Mouse (Mus musculus) embryonic facial prominence, embryonic 10.5 days (tissue): ENCODE data around the gene Hoxa13. TPM values are rescaled to one million over a fixed set of nuclear protein-coding genes. Genes with fewer than 3 reads are reported as not detected.

ENCODE experiments used
- DNase-seq: peaks from one replicate; pipeline ENCODE4 v3.0.0-alpha.2; 2017; ENCODE audit warnings: low spot score
- H3K27ac ChIP-seq: fragments of 300-500 bp; sonication (generic); replicated peaks from 2 replicates; pipeline ENCODE4 v1.5.1; 2016; ENCODE audit warnings: mild to moderate bottlenecking
- H3K27me3 ChIP-seq: fragments of 300-500 bp; sonication (generic); replicated peaks from 2 replicates; pipeline ENCODE4 v1.6.1; 2016; ENCODE audit warnings: low read depth, mild to moderate bottlenecking; ENCODE audit not compliant: poor library complexity, severe bottlenecking
- H3K36me3 ChIP-seq: fragments of 300-500 bp; sonication (generic); replicated peaks from 2 replicates; pipeline ENCODE4 v1.6.1; 2016; ENCODE audit warnings: mild to moderate bottlenecking, moderate library complexity
- H3K4me1 ChIP-seq: fragments of 300-500 bp; sonication (generic); 2 replicates; pipeline ENCODE4 v1.6.1; 2016
- H3K4me3 ChIP-seq: fragments of 300-500 bp; sonication (generic); 2 replicates; pipeline ENCODE4 v1.5.1; 2016; ENCODE audit warnings: mild to moderate bottlenecking, moderate library complexity
- H3K9me3 ChIP-seq: fragments of 300-500 bp; sonication (generic); 2 replicates; pipeline ENCODE4 v1.6.1; 2016; ENCODE audit warnings: mild to moderate bottlenecking
- WGBS: fragments of 180-500 bp; shearing (Covaris S2); methylation state at CpG from one replicate; pipeline ENCODE4 v1.1.7; 2016; 5-methylcytosine and 5-hydroxymethylcytosine counted together
- polyA plus RNA-seq: library from polyadenylated mRNA; unstranded; fragments of >200 nt; fragmentation: Nextera tagmentation; extraction: Ambion mirVana; gene quantifications from 2 replicates; pipeline ENCODE4 v1.2.1, GENCODE M21; 2016

Hoxa13 gene
- polyA plus RNA-seq, 1 experiment from 2014 or later, result not detected

- Histone ChIP-seq H3K4me1 (peaks cover 6% of the 10 kb centered on the region; the same call in 1 of the 2 replicates), H3K9me3 (no peaks in the 10 kb centered on the region), H3K36me3 (no peaks in the 10 kb centered on the region), H3K27me3 (peaks cover 100% of the 10 kb centered on the region), H3K4me3 (no peak overlapping the region), H3K27ac (no peak overlapping the region)
- 17% methylated on average over 6 of the region's 6 CpGs for WGBS
- DNase-seq, result peak; percentile 16
Observed at GRCm38 (mm10) chr6:52235866-52236265, 24.8 kb downstream of the Hoxa13 start.

GRCm38 (mm10) chr6:52235267-52235666 is 25.4 kb downstream of the Hoxa13 start:
- Histone ChIP-seq H3K27ac (no peak overlapping the region), H3K27me3 (peaks cover 100% of the 10 kb centered on the region)
- 29% methylated on average over 9 of the region's 9 CpGs for WGBS

GRCm38 (mm10) chr6:52234428-52235140 is 26.1 kb downstream of the Hoxa13 start:
- H3K4me1 ChIP-seq, result peaks cover 9% of the 10 kb centered on the region; the same call in 1 of the 2 replicates
- H3K4me3 ChIP-seq, result no peak overlapping the region
- no peaks in the 10 kb centered on the region for H3K9me3 ChIP-seq
- peak; percentile 49 for DNase-seq
- 1% methylated on average over 68 of the region's 68 CpGs for WGBS
- no peaks in the 10 kb centered on the region for H3K36me3 ChIP-seq
- no peak overlapping the region for H3K27ac ChIP-seq
- H3K27me3 ChIP-seq, result peaks cover 100% of the 10 kb centered on the region

More at GRCm38 (mm10) chr6:52235267-52235666, 25.4 kb downstream of the Hoxa13 start:
- Histone ChIP-seq H3K4me1 (peaks cover 9% of the 10 kb centered on the region; the same call in 1 of the 2 replicates), H3K4me3 (no peak overlapping the region), H3K36me3 (no peaks in the 10 kb centered on the region), H3K9me3 (no peaks in the 10 kb centered on the region)
- DNase-seq, result peak; percentile 35

- DNase-seq, result peak; percentile 60
- no peak overlapping the region for H3K4me3 ChIP-seq
- 1% methylated on average over 70 of the region's 70 CpGs for WGBS
Observed at GRCm38 (mm10) chr6:52233546-52234427, 26.9 kb downstream of the Hoxa13 start.

GRCm38 (mm10) chr6:52232984-52233545 is 27.6 kb downstream of the Hoxa13 start:
- Histone ChIP-seq H3K36me3 (no peaks in the 10 kb centered on the region), H3K4me3 (no peak overlapping the region), H3K4me1 (peaks cover 9% of the 10 kb centered on the region; the same call in 1 of the 2 replicates), H3K27me3 (peaks cover 100% of the 10 kb centered on the region), H3K9me3 (no peaks in the 10 kb centered on the region), H3K27ac (no peak overlapping the region)
- 2% methylated on average over 23 of the region's 23 CpGs for WGBS
- peak; percentile 51 for DNase-seq

More at GRCm38 (mm10) chr6:52233546-52234427, 26.9 kb downstream of the Hoxa13 start:
- Histone ChIP-seq H3K36me3 (no peaks in the 10 kb centered on the region), H3K4me1 (peaks cover 9% of the 10 kb centered on the region; the same call in 1 of the 2 replicates), H3K27me3 (peaks cover 100% of the 10 kb centered on the region), H3K9me3 (no peaks in the 10 kb centered on the region), H3K27ac (no peak overlapping the region)

GRCm38 (mm10) chr6:52232568-52232965 is 28.1 kb downstream of the Hoxa13 start:
- H3K36me3 ChIP-seq, result no peaks in the 10 kb centered on the region

GRCm38 (mm10) chr6:52231885-52232567 is 28.7 kb downstream of the Hoxa13 start:
- peaks cover 9% of the 10 kb centered on the region; the same call in 1 of the 2 replicates for H3K4me1 ChIP-seq
- H3K36me3 ChIP-seq, result no peaks in the 10 kb centered on the region
- H3K4me3 ChIP-seq, result no peak overlapping the region
- H3K9me3 ChIP-seq, result no peaks in the 10 kb centered on the region
- H3K27me3 ChIP-seq, result peaks cover 100% of the 10 kb centered on the region
- H3K27ac ChIP-seq, result no peak overlapping the region
- 2% methylated on average over 18 of the region's 18 CpGs for WGBS
- DNase-seq, result no peak

More at GRCm38 (mm10) chr6:52232568-52232965, 28.1 kb downstream of the Hoxa13 start:
- Histone ChIP-seq H3K4me1 (peaks cover 9% of the 10 kb centered on the region; the same call in 1 of the 2 replicates), H3K27ac (no peak overlapping the region), H3K27me3 (peaks cover 100% of the 10 kb centered on the region), H3K4me3 (no peak overlapping the region), H3K9me3 (no peaks in the 10 kb centered on the region)
- under 1% methylated on average over 18 of the region's 18 CpGs for WGBS
- no peak for DNase-seq

GRCm38 (mm10) chr6:52230516-52231165 is 30.0 kb downstream of the Hoxa13 start, which contains the start of gene Hoxa9:
TSS of gene Hoxa9 (minus strand) at chr6:52231089.
- Histone ChIP-seq H3K4me1 (peaks cover 13% of the 10 kb centered on the region; the same call in 1 of the 2 replicates), H3K36me3 (no peaks in the 10 kb centered on the region), H3K27ac (no peak within 1 kb of the TSS), H3K27me3 (peaks cover 100% of the 10 kb centered on the region), H3K9me3 (no peaks in the 10 kb centered on the region), H3K4me3 (no peak within 1 kb of the TSS)
- WGBS, result under 1% methylated on average over 35 of the region's 36 CpGs
- no peak for DNase-seq

- H3K4me3 ChIP-seq, result no peak overlapping the region
- H3K9me3 ChIP-seq, result no peaks in the 10 kb centered on the region
- no peak for DNase-seq
- H3K36me3 ChIP-seq, result no peaks in the 10 kb centered on the region
- H3K27me3 ChIP-seq, result peaks cover 100% of the 10 kb centered on the region
- H3K27ac ChIP-seq, result no peak overlapping the region
- under 1% methylated on average over 44 of the region's 44 CpGs for WGBS
- H3K4me1 ChIP-seq, result peaks cover 13% of the 10 kb centered on the region; the same call in 1 of the 2 replicates
Observed at GRCm38 (mm10) chr6:52229558-52230416, 30.9 kb downstream of the Hoxa13 start.

- Histone ChIP-seq H3K27ac (no peak overlapping the region), H3K4me1 (peaks cover 6% of the 10 kb centered on the region; the same call in 1 of the 2 replicates), H3K4me3 (no peak overlapping the region), H3K36me3 (no peaks in the 10 kb centered on the region), H3K9me3 (no peaks in the 10 kb centered on the region), H3K27me3 (peaks cover 100% of the 10 kb centered on the region)
- DNase-seq, result no peak
- WGBS, result 1% methylated on average over 38 of the region's 38 CpGs
Observed at GRCm38 (mm10) chr6:52228475-52229465, 31.9 kb downstream of the Hoxa13 start.
